Mouse (Mus musculus): Measurements from ENCODE around the gene Man2c1.

GRCm38 (mm10) chr9:57158506-57158905, 28.0 kb downstream of the Man2c1 start:
- TF ChIP-seq CTCF (IDR thresholded peaks at IDR 0.05; ENCODE audit: low read depth) (no peak), EP300 (IDR thresholded peaks at IDR 0.05; ENCODE audit: low read depth) (no peak)

Measured in liver, postnatal 0 days (tissue).